Mouse (Mus musculus) heart, postnatal 0 days (tissue): Measurements from ENCODE around the gene Trpc5. TPM values are rescaled to one million over a fixed set of nuclear protein-coding genes. Genes with fewer than 3 reads are reported as not detected.

Experiments used
- ATAC-seq: fragments of 200-750 bp; cut with Nextera tagmentation; 2 replicates; pipeline ENCODE4 v1.8.0; 2017; ENCODE audit warnings: low read depth, moderate number of reproducible peaks, moderate library complexity; ENCODE audit not compliant: insufficient read depth
- DNase-seq: peaks from one replicate; pipeline ENCODE4 v3.0.0-alpha.2; 2016; ENCODE audit warnings: low spot score
- H3K27ac ChIP-seq: fragments of 300-500 bp; sonication (generic); 2 replicates; pipeline ENCODE4 v1.5.1; 2014; ENCODE audit warnings: low read depth, mild to moderate bottlenecking
- H3K27me3 ChIP-seq: fragments of 300-500 bp; sonication (generic); 2 replicates; pipeline ENCODE4 v1.6.1; 2014; ENCODE audit warnings: low read length, mixed read lengths; ENCODE audit not compliant: control insufficient read depth, insufficient read depth
- H3K36me3 ChIP-seq: fragments of 300-500 bp; sonication (generic); replicated peaks from 2 replicates; pipeline ENCODE4 v1.6.1; 2014; ENCODE audit warnings: low read length, mixed read lengths; ENCODE audit not compliant: control insufficient read depth, insufficient read depth
- H3K4me1 ChIP-seq: fragments of 300-500 bp; sonication (generic); 2 replicates; pipeline ENCODE4 v1.6.1; 2014; ENCODE audit warnings: antibody characterized with exemption; ENCODE audit not compliant: control insufficient read depth, insufficient read depth
- H3K4me2 ChIP-seq: fragments of 300-500 bp; sonication (generic); 2 replicates; pipeline ENCODE4 v1.6.1; 2014; ENCODE audit warnings: low read depth, mild to moderate bottlenecking, low read length, moderate library complexity
- H3K4me3 ChIP-seq: fragments of 300-500 bp; sonication (generic); 2 replicates; pipeline ENCODE4 v1.5.1; 2014; ENCODE audit warnings: low read depth, low read length
- H3K9ac ChIP-seq: fragments of 300-500 bp; sonication (generic); replicated peaks from 2 replicates; pipeline ENCODE4 v1.6.1; 2014; ENCODE audit warnings: low read depth, low read length, mixed read lengths
- H3K9me3 ChIP-seq: fragments of 300-500 bp; sonication (generic); replicated peaks from 2 replicates; pipeline ENCODE4 v1.6.1; 2016; ENCODE audit warnings: low read length; ENCODE audit not compliant: control insufficient read depth
- CTCF ChIP-seq: IDR thresholded peaks from 2 replicates; pipeline ENCODE4 v1.5.1; 2016; ENCODE audit warnings: antibody characterized with exemption, control low read depth, low read depth
- EP300 ChIP-seq: IDR thresholded peaks from 2 replicates; pipeline ENCODE4 v1.6.1; 2016; ENCODE audit warnings: antibody characterized with exemption, low read depth
- WGBS: fragments of 180-500 bp; shearing (Covaris S2); extraction: QIAGEN DNeasy Blood & Tissue Kit; methylation state at CpG from one replicate; pipeline ENCODE4 v1.1.7; 2014; 5-methylcytosine and 5-hydroxymethylcytosine counted together
- polyA plus RNA-seq: library from polyadenylated mRNA; unstranded; fragments of >200 nt; fragmentation: Nextera tagmentation; extraction: Ambion mirVana; gene quantifications from 2 replicates; pipeline ENCODE4 v1.2.1, GENCODE M21; 2015
- total RNA-seq: library from RNA; depleted of rRNA; stranded (reverse); fragments of >200 nt; gene quantifications from 2 replicates; pipeline ENCODE4 v1.2.3, GENCODE M21; 2014; ENCODE audit warnings: low replicate concordance; rRNA removed

The Trpc5 gene
- total RNA-seq: 0.11 TPM in 1 of 2 replicates, not detected in the other
- polyA plus RNA-seq: not detected in 2 replicates

DNA sequence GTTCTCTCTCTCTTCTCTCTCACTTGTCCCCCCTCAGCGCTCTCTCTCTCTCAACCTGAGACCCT lies at the start of gene Trpc5:
TSS of gene Trpc5 (minus strand) at position 39 of the 65 bp plus-strand sequence.
- no peak for ATAC-seq
- Histone ChIP-seq H3K27ac (no peak within 1 kb of the TSS), H3K4me1 (no peaks in the 10 kb centered on the region), H3K9me3 (no peaks in the 10 kb centered on the region), H3K27me3 (0 out of 2 replicates have a peak, but pooled peaks cover 7% of the 10 kb centered on the region), H3K9ac (0 out of 2 replicates have a peak within 1 kb of the TSS, but pooled peaks have one; percentile 20), H3K4me2 (peak within 1 kb of the TSS; percentile 77), H3K36me3 (no peaks in the 10 kb centered on the region), H3K4me3 (peak within 1 kb of the TSS; percentile 49)
- no peak for TF ChIP-seq CTCF
- no peak for TF ChIP-seq EP300
- 20% methylated on average over 1 of the region's 1 CpGs for WGBS
- no peak for DNase-seq

DNA sequence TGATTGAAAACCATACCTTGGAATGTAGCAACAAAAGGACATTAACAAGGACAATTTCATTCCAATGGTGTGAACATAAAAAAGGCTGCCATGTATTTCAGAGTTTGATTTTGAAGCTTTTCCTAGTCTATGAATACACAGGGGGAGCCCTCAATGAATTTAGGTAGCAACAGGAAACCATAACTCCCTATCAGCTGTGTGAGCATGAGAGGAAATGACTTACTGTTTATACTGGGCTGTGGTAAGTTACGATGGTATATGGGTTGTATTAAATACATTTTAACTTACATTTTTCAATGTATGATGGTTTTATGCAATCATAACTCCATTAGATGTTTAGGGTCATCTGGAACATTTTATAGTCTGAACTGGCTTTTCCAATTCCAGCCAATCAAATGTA lies 28.4 kb upstream of the Trpc5 start:
- WGBS: 59% methylated on average over 1 of the region's 1 CpGs
- Histone ChIP-seq H3K27me3 (no peaks in the 10 kb centered on the region), H3K4me3 (no peak overlapping the region), H3K9me3 (no peaks in the 10 kb centered on the region), H3K9ac (no peak overlapping the region), H3K27ac (no peak overlapping the region), H3K36me3 (no peaks in the 10 kb centered on the region), H3K4me2 (no peak overlapping the region), H3K4me1 (no peaks in the 10 kb centered on the region)
- DNase-seq (no peak), ATAC-seq (no peak)
- TF ChIP-seq CTCF: no peak
- no peak for TF ChIP-seq EP300

DNA sequence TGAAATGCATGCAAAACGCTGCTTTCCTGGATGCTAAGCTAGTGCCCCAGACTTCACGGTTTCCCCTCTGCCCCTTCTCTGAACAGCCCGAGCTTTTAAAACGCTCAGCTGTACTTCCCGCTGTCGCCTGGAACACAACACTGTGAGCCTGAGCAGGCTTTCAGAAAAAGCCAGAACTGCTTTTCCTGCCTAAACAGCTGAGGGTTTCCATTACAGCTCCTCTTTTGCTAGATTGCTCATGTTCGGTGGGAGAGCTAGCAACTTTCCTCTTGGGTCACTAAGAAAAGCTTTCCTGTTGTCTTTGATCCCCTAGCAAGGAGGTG lies 1.8 kb upstream of the Trpc5 start:
- WGBS: 17% methylated on average over 7 of the region's 7 CpGs
- H3K36me3 ChIP-seq: no peaks in the 10 kb centered on the region
- DNase-seq: no peak
- H3K9ac ChIP-seq: no peak overlapping the region
- no peaks in the 10 kb centered on the region for H3K4me1 ChIP-seq
- H3K4me3 ChIP-seq: no peak overlapping the region
- no peak for ATAC-seq
- TF ChIP-seq CTCF (no peak), EP300 (no peak)
- H3K9me3 ChIP-seq: no peaks in the 10 kb centered on the region
- H3K27ac ChIP-seq: no peak overlapping the region
- H3K27me3 ChIP-seq: 0 out of 2 replicates have a peak, but pooled peaks cover 7% of the 10 kb centered on the region
- peak overlapping the region; percentile 77 for H3K4me2 ChIP-seq

DNA sequence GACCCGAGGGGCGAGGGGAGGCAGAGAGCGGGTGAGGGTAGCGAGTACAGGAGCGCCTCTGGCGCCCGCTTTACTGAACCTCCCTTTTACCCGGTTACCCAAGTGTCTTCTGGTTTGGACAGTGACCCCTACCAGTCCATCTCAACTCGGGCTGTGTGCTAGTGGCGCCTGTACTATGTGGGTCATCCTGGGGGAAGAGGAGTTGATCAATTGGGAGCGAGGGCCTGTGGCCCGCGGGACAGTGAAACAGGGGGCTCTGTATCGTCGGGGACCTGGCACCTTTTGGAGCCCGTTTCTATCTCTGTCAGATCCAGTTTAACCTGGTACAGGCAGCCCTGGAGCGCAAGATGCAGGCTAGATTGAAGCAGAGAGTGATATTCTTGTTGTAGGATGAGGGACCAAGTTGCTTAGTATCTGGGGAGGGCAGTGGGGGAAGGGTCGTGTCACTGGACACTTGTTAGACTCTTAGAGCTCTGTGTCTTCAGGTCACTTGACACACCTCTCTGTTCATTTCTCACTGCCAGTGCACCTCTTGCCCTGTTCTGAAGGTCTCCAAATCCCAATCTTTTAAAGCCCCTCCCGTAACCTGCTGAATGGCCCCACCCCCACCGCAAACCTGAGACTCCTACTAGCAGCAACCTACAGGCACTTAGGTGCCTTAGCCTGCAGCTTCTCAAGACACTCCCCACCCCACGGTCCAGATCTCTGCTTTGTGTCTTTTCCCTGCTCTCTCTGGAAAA lies 1.3 kb upstream of the Trpc5 start:
- H3K4me3 ChIP-seq: peak overlapping the region; percentile 49
- WGBS: 18% methylated on average over 21 of the region's 21 CpGs
- 0 out of 2 replicates have a peak, but pooled peaks cover 7% of the 10 kb centered on the region for H3K27me3 ChIP-seq

DNA sequence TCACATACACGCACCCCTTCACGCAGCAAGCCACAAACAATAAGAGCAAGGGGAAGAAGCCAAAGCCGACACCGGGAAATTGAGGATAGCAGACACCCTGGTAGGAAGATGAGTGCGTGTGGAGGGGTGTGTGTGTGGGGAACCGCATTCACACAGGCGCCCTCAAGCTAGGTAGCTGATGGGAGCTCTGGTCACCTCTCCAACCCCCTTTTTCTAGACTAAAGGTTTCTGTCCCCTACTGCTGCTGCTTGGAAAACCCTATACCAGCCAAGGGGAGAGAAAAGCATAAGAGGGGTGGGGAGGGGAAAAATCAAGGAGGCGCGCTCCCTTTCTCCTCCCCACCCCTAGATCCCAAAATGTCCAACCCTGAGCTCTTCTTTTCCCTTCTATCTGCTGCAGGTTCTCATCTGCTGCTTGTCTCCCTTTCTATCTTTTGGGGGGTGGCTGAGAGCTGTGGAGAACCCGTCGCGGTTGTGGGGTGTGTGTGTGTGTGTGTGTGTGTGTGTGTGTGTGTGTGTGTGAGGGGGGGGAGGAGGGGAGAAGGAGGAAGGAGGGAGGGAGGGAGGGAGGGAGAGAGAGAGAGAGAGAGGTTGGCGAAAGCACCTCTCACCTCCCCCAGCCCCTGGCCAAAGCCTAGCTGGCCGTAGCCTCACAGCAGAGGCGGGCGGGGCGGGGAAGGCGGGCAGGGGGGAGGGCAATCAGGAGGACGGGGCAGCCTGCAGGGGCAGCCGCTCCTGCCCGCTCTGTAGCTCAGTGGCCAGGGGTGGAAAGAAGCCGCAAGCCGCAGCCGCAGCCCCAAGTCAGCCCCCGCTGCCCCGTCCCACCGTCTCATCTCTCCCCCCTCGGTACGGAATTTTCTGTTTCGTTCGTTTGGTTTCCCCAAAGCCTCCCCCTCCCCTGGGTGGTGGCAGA lies 483 bp upstream of the Trpc5 start, which contains the start of gene Rtl4:
TSS of gene Rtl4 (plus strand) at position 701 of the 912 bp plus-strand sequence.
- peak within 1 kb of the TSS; percentile 49 for H3K4me3 ChIP-seq

More for the DNA sequence above, 1.3 kb upstream of the Trpc5 start:
- Histone ChIP-seq H3K4me1 (no peaks in the 10 kb centered on the region), H3K9me3 (no peaks in the 10 kb centered on the region), H3K4me2 (peak overlapping the region; percentile 77), H3K27ac (no peak overlapping the region), H3K36me3 (no peaks in the 10 kb centered on the region), H3K9ac (0 out of 2 replicates have a peak overlapping the region, but pooled peaks have one; percentile 20)
- TF ChIP-seq EP300 (no peak), CTCF (no peak)
- ATAC-seq (no peak), DNase-seq (no peak)

More for the DNA sequence above, 483 bp upstream of the Trpc5 start, which contains the start of gene Rtl4:
- TF ChIP-seq CTCF (no peak), EP300 (no peak)
- Histone ChIP-seq H3K9ac (0 out of 2 replicates have a peak within 1 kb of the TSS, but pooled peaks have one; percentile 20), H3K9me3 (no peaks in the 10 kb centered on the region), H3K27ac (no peak within 1 kb of the TSS), H3K4me2 (peak within 1 kb of the TSS; percentile 77), H3K36me3 (no peaks in the 10 kb centered on the region), H3K27me3 (0 out of 2 replicates have a peak, but pooled peaks cover 7% of the 10 kb centered on the region), H3K4me1 (no peaks in the 10 kb centered on the region)
- no peak for ATAC-seq
- DNase-seq: no peak
- 13% methylated on average over 18 of the region's 31 CpGs for WGBS
